Mouse (Mus musculus): ENCODE measurements at regions not wholly inside any gene's neighbourhood (a gene's known extent, or its start where the extent isn't known, plus 50 kb on each side); places are given as distances from the start of the nearest gene placed in this dataset.
"Not testable (repeated sequence)": the region's sequence is repeated elsewhere in the genome, so short reads cannot be mapped to it uniquely, and the experiment has no call there.

DNA sequence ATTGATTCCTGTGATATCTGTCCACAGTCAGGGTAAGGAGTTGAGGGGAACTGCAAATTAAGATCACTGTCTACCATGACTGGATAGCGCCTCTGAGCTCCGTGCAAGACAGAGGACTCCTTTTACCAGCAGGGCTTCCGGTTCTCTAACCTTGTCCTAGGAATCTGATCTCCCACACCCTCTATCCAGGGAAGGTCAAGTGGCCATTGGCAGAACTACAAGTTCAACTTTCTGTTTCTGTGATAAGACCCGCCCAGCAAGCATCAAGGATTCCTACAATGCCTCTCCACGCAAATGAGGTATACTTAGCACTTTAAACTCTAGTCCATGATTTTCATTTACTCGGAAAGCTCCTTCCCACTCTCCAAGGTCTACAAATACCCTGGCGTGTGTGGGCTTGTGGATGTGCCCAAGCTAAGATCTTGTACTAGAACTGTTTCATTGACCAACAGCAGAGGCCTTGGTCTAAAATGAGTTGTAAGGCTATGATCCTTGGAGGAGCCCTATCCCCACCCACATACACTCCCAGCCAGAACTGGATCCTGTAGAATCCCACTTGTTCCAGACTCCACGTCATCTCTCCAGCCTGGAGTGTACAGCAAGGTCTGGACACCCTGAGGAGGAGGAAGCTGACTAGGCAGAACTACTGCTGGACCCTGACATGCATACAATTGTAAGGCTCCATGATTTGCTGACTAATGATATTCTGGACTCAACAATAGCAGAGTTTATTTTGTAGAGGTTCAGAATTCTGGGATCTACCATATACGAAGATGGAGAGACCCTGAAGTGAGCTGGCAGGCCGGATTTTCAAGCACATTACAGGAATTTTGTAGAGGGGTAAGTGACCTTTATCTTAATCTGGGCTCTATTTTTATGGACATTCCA, 190.8 kb upstream of the Phyhipl start:
- Histone ChIP-seq H3K4me2 (ENCODE audit: low read length) (no peak overlapping the region), H3K9ac (ENCODE audit: low read depth, low read length) (no peak overlapping the region), H3K4me3 (ENCODE audit: low read depth, low read length) (no peak overlapping the region), H3K9me3 (replicated peaks; ENCODE audit: control insufficient read depth, low read length, poor library complexity, severe bottlenecking) (no peaks in the 10 kb centered on the region), H3K27ac (ENCODE audit: low read length) (no peak overlapping the region), H3K27me3 (ENCODE audit: control insufficient read depth, insufficient read depth, low read depth, low read length) (no peaks in the 10 kb centered on the region), H3K4me1 (ENCODE audit: control insufficient read depth, insufficient read depth, low read length) (no peaks in the 10 kb centered on the region), H3K36me3 (ENCODE audit: control insufficient read depth, insufficient read depth, low read length) (no peaks in the 10 kb centered on the region)
- WGBS, result 93% methylated on average over 10 of the region's 10 CpGs
- no peak for ATAC-seq

- Histone ChIP-seq H3K27me3 (ENCODE audit: control insufficient read depth, insufficient read depth, low read depth, low read length) (no peaks in the 10 kb centered on the region), H3K4me3 (ENCODE audit: low read depth, low read length) (no peak overlapping the region), H3K4me1 (ENCODE audit: control insufficient read depth, insufficient read depth, low read length) (no peaks in the 10 kb centered on the region), H3K9me3 (replicated peaks; ENCODE audit: control insufficient read depth, low read length, poor library complexity, severe bottlenecking) (no peaks in the 10 kb centered on the region; the same call in 1 of the 2 replicates), H3K27ac (ENCODE audit: low read length) (no peak overlapping the region), H3K4me2 (ENCODE audit: low read length) (no peak overlapping the region), H3K9ac (ENCODE audit: low read depth, low read length) (no peak overlapping the region), H3K36me3 (ENCODE audit: control insufficient read depth, insufficient read depth, low read length) (no peaks in the 10 kb centered on the region)
- WGBS, result 97% methylated on average over 2 of the region's 2 CpGs
- ATAC-seq, result no peak
These were observed 188.1 kb upstream of the Phyhipl start for GRCm38 (mm10) chr10:70843848-70844247.

DNA sequence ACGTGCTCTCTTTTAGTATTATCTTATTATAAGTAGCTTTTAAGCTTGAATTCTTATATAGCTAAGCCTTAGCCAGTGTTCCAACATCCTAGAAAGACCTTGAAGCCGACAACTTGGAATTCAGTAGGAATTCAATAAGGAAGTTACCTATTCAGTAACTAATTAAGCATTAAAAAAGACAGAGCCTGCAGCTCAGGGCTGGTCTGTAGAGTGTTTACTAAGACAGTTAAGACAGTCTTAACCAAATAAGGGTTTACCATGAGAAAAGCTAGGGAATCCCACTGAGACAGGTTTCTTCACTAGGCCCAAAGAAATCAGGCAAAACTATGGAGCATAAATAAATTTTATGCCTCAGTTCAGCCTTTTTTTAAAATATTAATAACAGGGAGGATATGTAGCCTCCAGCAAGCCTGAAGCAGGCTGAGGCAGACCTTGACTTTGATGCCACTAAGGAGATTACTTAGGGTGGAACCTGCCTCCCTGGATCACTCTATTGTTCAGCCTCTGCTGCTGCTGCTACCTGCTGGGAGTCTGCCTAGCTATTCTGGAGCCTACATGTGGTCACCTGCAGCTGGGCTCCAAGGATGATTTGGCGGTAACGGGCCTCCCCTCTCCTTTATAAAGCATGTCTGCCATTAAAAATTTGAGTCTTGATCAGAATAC, 186.5 kb upstream of the Phyhipl start:
- 76% methylated on average over 4 of the region's 4 CpGs for WGBS
- no peak for ATAC-seq
- no peak overlapping the region for H3K4me2 ChIP-seq (ENCODE audit: low read length)
- H3K9me3 ChIP-seq (replicated peaks; ENCODE audit: control insufficient read depth, low read length, poor library complexity, severe bottlenecking), result peaks cover 7% of the 10 kb centered on the region; the same call in 1 of the 2 replicates
- no peaks in the 10 kb centered on the region for H3K36me3 ChIP-seq (ENCODE audit: control insufficient read depth, insufficient read depth, low read length)
- no peak overlapping the region for H3K9ac ChIP-seq (ENCODE audit: low read depth, low read length)
- no peak overlapping the region for H3K27ac ChIP-seq (ENCODE audit: low read length)
- no peak overlapping the region for H3K4me3 ChIP-seq (ENCODE audit: low read depth, low read length)
- H3K27me3 ChIP-seq (ENCODE audit: control insufficient read depth, insufficient read depth, low read depth, low read length), result no peaks in the 10 kb centered on the region
- no peaks in the 10 kb centered on the region for H3K4me1 ChIP-seq (ENCODE audit: control insufficient read depth, insufficient read depth, low read length)

DNA sequence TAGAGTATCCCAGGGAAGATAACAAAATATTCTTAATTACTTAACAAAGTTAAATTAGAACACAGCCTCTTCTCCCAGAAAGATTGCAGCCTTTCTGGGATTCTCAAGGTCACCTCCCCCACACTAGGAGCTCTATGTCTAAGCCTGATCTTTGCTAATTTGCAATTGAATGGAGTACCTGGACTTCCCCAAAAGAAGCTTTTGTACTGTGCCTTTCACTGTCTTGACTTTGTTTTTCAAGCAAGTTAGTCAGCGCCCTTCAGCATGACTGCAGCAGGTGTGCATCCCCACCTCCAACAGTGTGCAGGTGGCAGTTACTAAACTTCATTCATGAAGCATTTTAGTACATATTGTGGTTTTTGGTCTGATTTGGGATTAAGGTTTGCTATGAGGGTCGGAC, 185.4 kb upstream of the Phyhipl start:
- H3K27me3 ChIP-seq (ENCODE audit: control insufficient read depth, insufficient read depth, low read depth, low read length); H3K4me3 ChIP-seq (ENCODE audit: low read depth, low read length); H3K36me3 ChIP-seq (ENCODE audit: control insufficient read depth, insufficient read depth, low read length); H3K9ac ChIP-seq (ENCODE audit: low read depth, low read length); H3K9me3 ChIP-seq (replicated peaks; ENCODE audit: control insufficient read depth, low read length, poor library complexity, severe bottlenecking); H3K27ac ChIP-seq (ENCODE audit: low read length); ATAC-seq; H3K4me2 ChIP-seq (ENCODE audit: low read length); H3K4me1 ChIP-seq (ENCODE audit: control insufficient read depth, insufficient read depth, low read length): not testable (repeated sequence)
- 82% methylated on average over 2 of the region's 2 CpGs for WGBS

DNA sequence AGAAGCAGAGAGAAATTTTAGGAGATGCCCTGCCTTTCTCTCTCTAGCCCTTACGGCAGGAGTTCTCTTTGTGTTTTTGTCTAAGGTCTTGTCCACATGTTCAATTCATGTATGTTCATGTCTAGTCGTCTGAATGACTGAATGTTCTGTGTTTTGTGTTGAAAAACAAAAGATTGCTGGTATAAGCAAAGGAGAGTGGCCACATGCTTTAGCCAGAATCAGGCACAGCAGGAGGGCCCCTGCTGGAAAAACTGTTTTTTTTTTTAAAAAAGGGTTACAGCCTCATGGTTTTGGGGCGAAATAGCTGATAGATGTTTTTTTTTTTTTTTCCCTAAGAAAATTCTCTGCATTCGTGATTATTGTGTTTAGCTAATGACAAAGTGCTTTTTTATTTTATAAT, 182.4 kb upstream of the Phyhipl start:
- no peaks in the 10 kb centered on the region for H3K4me1 ChIP-seq (ENCODE audit: control insufficient read depth, insufficient read depth, low read length)
- no peak overlapping the region for H3K4me2 ChIP-seq (ENCODE audit: low read length)
- no peaks in the 10 kb centered on the region for H3K36me3 ChIP-seq (ENCODE audit: control insufficient read depth, insufficient read depth, low read length)
- no peak overlapping the region for H3K27ac ChIP-seq (ENCODE audit: low read length)
- H3K4me3 ChIP-seq (ENCODE audit: low read depth, low read length), result no peak overlapping the region
- peaks cover 9% of the 10 kb centered on the region; the same call in 1 of the 2 replicates for H3K9me3 ChIP-seq (replicated peaks; ENCODE audit: control insufficient read depth, low read length, poor library complexity, severe bottlenecking)
- WGBS, result 81% methylated on average over 4 of the region's 4 CpGs
- H3K9ac ChIP-seq (ENCODE audit: low read depth, low read length), result no peak overlapping the region
- ATAC-seq, result no peak
- no peaks in the 10 kb centered on the region for H3K27me3 ChIP-seq (ENCODE audit: control insufficient read depth, insufficient read depth, low read depth, low read length)

- Histone ChIP-seq H3K27me3 (ENCODE audit: control insufficient read depth, insufficient read depth, low read depth, low read length) (no peaks in the 10 kb centered on the region), H3K27ac (ENCODE audit: low read length) (no peak overlapping the region)
- whole genome bisulfite sequencing, result 80% methylated on average over 6 of the region's 6 CpGs
These were observed 181.6 kb upstream of the Phyhipl start for GRCm38 (mm10) chr10:70837326-70837725.

GRCm38 (mm10) chr10:70832616-70833015, 176.9 kb upstream of the Phyhipl start:
- Histone ChIP-seq H3K4me1 (ENCODE audit: control insufficient read depth, insufficient read depth, low read length) (no peaks in the 10 kb centered on the region), H3K4me2 (ENCODE audit: low read length) (no peak overlapping the region), H3K36me3 (ENCODE audit: control insufficient read depth, insufficient read depth, low read length) (no peaks in the 10 kb centered on the region), H3K9ac (ENCODE audit: low read depth, low read length) (no peak overlapping the region), H3K4me3 (ENCODE audit: low read depth, low read length) (no peak overlapping the region), H3K27ac (ENCODE audit: low read length) (no peak overlapping the region), H3K9me3 (replicated peaks; ENCODE audit: control insufficient read depth, low read length, poor library complexity, severe bottlenecking) (peaks cover 2% of the 10 kb centered on the region; the same call in 1 of the 2 replicates), H3K27me3 (ENCODE audit: control insufficient read depth, insufficient read depth, low read depth, low read length) (no peaks in the 10 kb centered on the region)
- 39% methylated on average over 4 of the region's 4 CpGs for WGBS
- ATAC-seq, result no peak

More at GRCm38 (mm10) chr10:70837326-70837725, 181.6 kb upstream of the Phyhipl start:
- Histone ChIP-seq H3K9me3 (replicated peaks; ENCODE audit: control insufficient read depth, low read length, poor library complexity, severe bottlenecking) (peaks cover 9% of the 10 kb centered on the region; the same call in 1 of the 2 replicates), H3K4me3 (ENCODE audit: low read depth, low read length) (no peak overlapping the region), H3K4me1 (ENCODE audit: control insufficient read depth, insufficient read depth, low read length) (no peaks in the 10 kb centered on the region), H3K4me2 (ENCODE audit: low read length) (no peak overlapping the region), H3K36me3 (ENCODE audit: control insufficient read depth, insufficient read depth, low read length) (no peaks in the 10 kb centered on the region), H3K9ac (ENCODE audit: low read depth, low read length) (no peak overlapping the region)
- no peak for ATAC-seq

GRCm38 (mm10) chr10:70828217-70828616, 172.5 kb upstream of the Phyhipl start:
- 10% methylated on average over 4 of the region's 4 CpGs for WGBS
- H3K27me3 ChIP-seq (ENCODE audit: control insufficient read depth, insufficient read depth, low read depth, low read length), result no peaks in the 10 kb centered on the region
- no peak overlapping the region for H3K9ac ChIP-seq (ENCODE audit: low read depth, low read length)
- no peaks in the 10 kb centered on the region for H3K9me3 ChIP-seq (replicated peaks; ENCODE audit: control insufficient read depth, low read length, poor library complexity, severe bottlenecking)
- H3K4me3 ChIP-seq (ENCODE audit: low read depth, low read length), result no peak overlapping the region
- H3K4me2 ChIP-seq (ENCODE audit: low read length), result no peak overlapping the region
- no peaks in the 10 kb centered on the region for H3K36me3 ChIP-seq (ENCODE audit: control insufficient read depth, insufficient read depth, low read length)
- H3K27ac ChIP-seq (ENCODE audit: low read length), result no peak overlapping the region
- ATAC-seq, result peak; percentile 51; the same call in 1 of the 2 replicates
- H3K4me1 ChIP-seq (ENCODE audit: control insufficient read depth, insufficient read depth, low read length), result no peaks in the 10 kb centered on the region

DNA sequence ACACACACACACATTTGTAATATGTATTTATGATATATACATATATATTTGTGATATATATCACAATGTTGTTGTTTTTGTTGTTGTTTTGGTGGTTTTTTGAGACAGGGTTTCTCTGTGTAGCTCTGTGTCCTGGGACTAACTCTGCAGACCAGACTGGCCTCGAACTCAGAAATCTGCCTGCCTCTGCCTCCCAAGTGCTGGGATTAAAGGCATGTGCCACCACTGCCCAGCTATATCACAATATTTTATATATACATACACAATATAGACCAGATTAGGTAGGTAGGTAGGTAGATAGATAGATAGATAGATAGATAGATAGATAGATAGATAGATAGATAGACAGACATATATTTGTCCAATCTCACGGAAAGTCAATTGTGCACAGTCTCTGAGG, 171.8 kb upstream of the Phyhipl start:
- not testable (repeated sequence) for H3K4me3 ChIP-seq (ENCODE audit: low read depth, low read length); H3K9me3 ChIP-seq (replicated peaks; ENCODE audit: control insufficient read depth, low read length, poor library complexity, severe bottlenecking); H3K4me2 ChIP-seq (ENCODE audit: low read length); H3K9ac ChIP-seq (ENCODE audit: low read depth, low read length); ATAC-seq; H3K27me3 ChIP-seq (ENCODE audit: control insufficient read depth, insufficient read depth, low read depth, low read length); H3K27ac ChIP-seq (ENCODE audit: low read length); H3K4me1 ChIP-seq (ENCODE audit: control insufficient read depth, insufficient read depth, low read length); H3K36me3 ChIP-seq (ENCODE audit: control insufficient read depth, insufficient read depth, low read length)
- WGBS, result 96% methylated on average over 2 of the region's 2 CpGs

All from midbrain, embryonic 16.5 days (tissue).